Mouse (Mus musculus) megakaryocyte-erythroid progenitor cell, adult 5-6 weeks (primary cell): Measurements from ENCODE around the gene Syt3. TPM values are rescaled to one million over a fixed set of nuclear protein-coding genes. Genes with fewer than 3 reads are reported as not detected.

Experiments
- ATAC-seq: replicated peaks from 2 replicates; pipeline ENCODE4 v1.8.0; 2016; ENCODE audit warnings: mild to moderate bottlenecking, inconsistent platforms; ENCODE audit not compliant: severe bottlenecking, poor library complexity, low FRiP score, low TSS enrichment
- total RNA-seq, 2 experiments: library from RNA; stranded (forward) in 1 of 2; stranded (reverse) in 1 of 2; fragments of 200-1000, 215-1000 nt in 1 of 2; fragments of >200 nt in 1 of 2; fragmentation: Nextera tagmentation in 1 of 2; gene quantifications; 2 replicates each; pipeline ENCODE4 v1.2.3; 2014 to 2017

Syt3 gene
- not detected in 2 replicates for total RNA-seq (2014; fragmentation: Nextera tagmentation)
- total RNA-seq (2017) = 0.61 TPM in 1 of 2 replicates, not detected in the other

DNA sequence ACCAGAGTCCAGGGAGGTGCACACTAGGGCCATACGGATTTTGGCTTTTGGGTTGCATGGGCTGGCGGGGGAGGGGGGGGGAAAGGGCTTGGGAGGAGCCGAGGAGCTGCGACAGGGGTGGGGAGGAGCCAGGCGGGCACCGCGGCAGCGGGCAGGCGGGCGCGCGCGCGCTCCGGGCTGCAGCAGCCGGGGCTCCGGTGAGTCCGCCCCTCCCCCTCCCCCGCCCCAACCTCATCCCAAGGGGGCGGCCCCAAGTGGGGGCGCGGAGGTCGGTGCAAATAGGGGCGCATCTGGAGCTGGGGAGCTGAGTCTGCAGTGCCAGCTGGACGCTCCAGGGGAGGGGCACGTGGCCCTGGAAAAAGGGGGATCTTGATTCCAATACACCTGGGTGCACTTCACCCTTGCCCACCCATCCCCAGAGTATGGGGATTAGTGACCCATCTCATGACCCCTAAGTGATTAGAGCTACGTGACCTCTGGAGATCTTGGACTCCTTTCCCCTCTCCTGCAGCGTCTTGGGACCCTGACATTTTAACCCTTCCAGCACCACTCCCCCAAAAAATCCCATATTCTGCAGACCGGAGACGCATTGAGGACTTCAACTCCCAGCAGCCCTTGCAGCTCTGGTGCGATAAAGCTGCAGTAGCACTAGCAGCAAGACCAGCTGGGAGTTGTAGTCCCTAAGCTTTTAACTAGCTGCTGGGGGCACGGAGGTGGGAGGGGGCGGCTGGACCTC, at the start of gene Syt3:
TSS of gene Syt3 (plus strand) at position 123 of the 736 bp plus-strand sequence.
- peak; percentile 59; the same call in 1 of the 2 replicates for ATAC-seq

DNA sequence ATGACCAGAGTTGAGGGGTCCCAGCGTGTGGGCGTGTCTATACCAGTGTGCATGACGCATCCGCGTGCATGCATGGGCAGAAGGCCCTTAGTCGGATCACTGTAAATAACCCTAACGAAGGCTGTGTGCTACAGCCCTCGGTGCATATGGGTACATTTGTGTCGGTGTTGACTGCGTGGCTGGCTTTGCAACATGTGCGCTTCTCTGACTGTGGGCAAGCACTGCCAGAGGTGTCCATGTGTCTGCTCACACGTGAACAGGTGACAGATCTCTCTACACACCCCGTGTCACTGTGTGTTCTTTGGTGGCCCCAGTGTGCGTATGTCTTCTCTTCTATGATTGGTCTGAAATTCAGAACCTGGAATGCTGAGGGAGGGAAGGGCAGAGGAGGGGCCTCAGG, 49.8 kb upstream of the Syt3 start:
- no peak for ATAC-seq

DNA sequence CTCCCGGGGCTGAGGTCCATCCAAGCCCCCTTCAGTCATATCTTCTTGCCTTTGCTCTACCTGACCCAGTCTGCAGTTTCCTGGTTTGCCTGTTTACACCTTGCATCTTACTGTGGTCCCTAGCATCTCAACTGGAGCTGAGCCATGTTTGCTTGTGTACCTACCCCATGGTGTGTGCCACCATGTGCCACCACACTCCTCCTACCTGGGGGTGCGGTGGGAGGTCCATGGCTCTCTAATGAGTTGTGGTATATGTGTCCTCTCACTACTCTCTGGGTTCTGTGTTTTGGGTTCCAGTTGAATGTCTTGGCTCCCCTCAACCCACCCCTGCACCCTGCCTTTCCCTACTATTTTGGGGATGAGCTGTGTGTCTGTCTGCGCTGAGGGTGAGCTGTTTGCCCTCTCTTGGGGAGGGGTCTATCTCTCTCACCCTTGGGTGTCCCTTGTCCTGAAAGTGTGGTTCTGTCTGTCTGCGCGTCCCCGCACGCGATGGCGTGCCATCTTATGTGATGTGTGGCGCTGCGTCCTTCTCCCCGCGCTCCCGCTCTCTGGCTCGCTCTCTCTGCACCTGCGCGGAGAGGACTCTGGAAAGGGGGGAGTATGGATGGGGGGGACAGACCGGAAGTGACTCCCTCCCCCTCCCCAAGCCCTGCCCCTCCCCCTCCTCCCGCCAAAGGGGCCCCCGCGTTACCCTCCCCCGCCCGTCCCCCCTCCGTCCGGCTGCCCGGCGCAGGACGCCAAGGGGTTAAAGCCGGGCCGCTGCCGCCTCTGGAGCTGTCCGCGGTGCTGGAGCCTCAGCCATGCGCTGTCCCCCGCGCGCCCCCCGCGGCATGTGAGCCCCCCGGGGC, 48.6 kb upstream of the Syt3 start:
- ATAC-seq = no peak

DNA sequence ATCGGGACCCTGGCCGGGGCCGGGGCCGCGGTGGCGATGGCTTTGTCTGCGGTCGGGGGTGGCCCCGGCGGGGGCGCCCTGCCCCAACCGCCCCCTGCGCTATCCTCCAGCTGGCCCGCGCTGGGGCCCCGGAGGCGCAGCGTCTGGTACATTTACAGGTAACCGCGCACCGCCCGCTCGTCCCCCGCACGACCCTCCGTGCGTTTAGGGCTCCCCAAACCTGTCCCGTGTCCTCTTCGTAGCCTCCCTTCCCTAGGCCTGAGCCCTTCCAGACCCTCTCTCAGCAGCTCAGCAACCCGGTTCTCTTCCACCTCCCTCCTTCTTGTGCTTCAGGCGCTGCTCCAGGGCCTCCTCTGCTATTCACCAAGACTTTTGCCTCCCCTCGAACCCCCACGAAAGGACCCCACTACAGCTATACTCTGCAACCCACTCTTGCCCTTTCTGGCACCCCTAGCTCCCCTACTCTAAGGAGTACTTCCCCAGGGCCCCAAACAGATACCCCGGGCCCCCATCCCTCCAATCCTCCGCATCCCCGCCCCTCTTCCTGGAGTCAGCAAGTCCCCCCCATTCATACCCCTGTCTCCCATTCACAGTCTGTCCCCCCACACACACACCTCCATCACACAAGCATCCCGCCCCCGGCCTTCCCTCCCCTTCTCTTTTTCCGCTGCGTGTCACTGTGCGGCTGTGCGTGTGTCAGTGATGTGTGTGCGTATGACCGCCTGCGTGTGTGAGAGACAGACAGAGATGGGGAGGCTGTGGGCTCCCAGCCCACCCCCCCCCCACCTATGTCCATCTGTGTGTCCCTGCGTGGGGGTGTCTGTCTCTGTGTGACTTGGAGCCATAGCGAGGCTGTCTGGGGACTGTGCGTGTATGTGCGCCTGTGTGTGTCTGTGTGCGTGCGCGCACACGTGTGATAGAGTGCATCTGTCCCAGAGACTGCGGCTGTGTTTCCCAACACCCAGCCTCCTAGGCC, 47.6 kb upstream of the Syt3 start:
- no peak for ATAC-seq

DNA sequence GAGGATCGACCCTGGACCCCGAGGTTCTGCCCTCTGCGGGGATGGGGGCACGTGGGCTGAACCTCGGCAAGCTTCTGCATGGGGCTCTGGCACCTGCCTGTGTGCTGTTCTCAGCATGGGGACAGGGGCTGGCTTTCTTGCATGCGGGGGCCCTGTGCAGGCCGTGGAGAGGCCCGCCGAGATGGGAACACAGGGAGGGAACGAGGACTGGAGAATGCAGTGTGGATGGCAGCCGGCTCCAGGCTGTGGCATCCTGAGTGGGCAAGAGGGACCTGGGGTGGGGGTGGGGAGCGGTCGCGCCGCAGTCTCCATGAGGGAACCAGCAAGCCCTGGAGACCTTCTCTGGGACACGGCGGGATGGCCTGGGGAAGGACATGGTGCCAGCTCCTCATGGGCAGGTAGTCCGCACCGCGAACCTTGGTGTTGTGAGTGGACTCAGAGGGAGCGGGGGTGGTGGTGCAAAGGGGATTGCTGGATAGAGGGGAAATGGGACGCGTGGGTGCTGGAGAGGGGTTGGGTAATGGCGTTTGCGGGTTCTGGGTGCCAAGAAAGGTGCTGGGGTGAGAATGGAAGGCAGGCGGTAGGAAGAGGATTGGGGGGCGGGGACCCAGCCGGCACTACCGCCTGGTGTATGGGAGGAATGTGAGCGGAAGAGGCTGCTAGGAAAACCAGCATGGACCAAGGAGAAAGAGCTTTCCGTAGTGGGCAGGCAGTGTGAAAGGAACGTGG, 46.6 kb upstream of the Syt3 start:
- ATAC-seq = no peak

DNA sequence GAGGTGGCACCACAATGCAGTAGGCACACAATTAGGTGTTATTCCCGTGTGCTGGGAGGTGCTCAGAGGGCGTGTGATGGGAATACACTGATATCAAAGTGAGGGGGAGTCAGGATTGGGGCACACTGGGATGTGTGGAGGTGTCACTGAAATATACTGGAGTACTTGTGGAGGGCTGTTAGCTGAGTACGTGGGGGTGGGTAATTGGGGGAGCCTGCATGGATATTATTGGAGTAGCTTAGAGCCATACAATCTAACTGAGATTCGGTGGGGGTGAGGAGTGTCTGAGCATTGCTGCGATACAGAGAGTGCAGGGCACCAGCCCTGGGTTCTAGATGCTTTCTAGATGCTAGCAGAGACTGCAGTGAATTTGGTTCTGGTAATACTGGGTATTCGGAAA, 43.7 kb upstream of the Syt3 start:
- ATAC-seq = no peak

DNA sequence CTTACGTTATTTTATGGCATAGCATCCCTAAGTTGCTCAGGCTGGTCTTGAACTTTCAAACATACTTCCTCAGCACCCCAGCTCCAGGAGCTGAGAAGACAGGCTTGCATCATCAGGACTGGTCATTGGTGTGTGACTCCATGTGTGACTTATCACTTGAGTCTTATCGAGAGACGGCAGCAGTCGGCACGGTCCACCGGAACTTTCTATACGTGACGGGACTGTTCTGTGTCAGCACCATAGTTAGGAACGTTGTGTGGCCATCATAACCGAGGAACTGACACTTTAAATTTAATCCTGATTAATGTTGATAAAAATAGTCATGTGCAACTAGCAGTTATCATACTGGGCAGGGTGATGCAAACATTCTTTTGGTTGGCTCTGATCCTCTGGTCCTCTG, 42.8 kb upstream of the Syt3 start:
- ATAC-seq = no peak

DNA sequence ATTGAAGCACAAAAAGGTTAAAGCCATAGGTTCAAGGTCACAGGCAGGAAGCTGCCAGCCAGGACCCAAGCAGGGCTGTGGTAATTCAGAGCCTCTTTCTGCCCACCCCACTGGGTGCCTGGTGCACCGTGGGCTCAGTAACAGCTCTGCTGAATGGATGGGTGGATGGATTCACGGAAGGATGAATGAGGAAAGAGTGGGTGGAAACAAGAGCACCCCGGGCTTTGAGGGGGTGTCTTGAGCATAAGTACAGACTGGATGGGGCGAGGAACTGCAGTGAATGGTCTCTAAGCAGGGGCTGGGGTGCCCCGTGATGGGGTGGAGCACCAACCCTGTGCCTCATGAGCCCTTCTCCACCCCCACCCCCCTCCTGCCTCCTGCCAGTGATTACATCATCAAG, 42.2 kb upstream of the Syt3 start:
- no peak for ATAC-seq

DNA sequence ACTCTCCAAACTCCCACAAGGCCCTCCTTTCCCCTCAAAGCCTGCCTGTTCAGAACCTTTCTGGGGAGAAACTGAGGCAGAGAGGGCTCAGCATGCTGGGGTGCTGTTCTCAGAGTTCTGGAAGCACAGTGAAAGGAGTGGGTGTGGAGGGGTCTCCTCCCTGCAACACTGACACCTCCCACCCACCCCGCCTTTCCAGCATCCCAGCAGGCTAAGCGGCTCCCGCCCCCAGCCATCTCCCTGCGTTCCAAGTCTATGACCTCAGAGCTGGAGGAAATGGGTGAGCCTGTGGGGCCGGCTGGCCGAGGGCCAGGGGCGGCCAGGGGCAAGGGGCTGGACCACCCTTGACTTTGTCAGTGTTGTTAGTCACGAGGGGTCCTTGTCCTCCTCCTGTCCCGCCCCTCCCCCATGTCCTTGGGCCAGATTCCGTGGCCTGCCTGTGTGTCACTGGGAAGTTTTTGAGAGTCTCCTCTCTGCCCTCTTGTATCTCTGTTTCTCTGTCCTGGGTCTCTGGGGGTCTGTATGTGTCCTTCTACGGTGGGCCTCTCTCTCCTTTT, 40.4 kb upstream of the Syt3 start:
- ATAC-seq = no peak

DNA sequence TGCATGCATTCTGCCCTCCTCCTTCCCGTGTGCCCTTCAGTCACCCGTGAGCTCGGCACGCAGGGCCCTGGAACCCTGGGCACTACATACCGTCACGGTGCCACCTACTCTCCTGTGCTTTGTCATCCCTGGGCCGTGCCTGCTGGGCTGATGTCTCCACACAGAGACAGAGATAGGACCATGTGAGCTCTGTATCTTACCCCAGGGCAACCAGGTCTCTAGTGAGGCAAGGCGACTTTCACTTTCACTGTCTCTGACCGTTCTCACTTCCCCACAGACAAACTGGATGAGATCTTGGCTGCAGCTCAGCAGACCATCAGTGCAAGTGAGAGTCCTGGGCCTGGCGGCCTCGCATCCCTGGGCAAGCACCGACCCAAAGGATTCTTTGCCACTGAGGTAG, 39.3 kb upstream of the Syt3 start:
- peak; percentile 44; the same call in 1 of the 2 replicates for ATAC-seq

DNA sequence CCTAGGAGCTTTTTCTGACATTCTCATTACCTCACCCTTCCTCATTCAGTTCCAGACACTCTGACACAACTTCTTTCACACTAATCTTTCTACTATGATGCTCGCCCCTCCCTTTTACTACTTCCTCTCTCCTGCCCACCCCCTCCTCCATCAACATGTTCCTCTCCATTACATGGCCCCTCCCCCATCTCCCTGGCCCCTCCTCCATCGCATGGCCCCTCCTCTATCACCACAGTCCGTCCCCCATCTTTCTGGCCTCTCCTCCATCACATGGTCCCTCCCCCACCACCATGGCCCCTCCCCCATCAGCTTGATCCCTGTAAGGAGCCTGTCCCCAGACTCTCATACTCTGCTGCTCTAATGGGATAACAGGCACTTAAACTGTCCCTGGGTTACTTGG, 34.9 kb upstream of the Syt3 start:
- no peak for ATAC-seq

DNA sequence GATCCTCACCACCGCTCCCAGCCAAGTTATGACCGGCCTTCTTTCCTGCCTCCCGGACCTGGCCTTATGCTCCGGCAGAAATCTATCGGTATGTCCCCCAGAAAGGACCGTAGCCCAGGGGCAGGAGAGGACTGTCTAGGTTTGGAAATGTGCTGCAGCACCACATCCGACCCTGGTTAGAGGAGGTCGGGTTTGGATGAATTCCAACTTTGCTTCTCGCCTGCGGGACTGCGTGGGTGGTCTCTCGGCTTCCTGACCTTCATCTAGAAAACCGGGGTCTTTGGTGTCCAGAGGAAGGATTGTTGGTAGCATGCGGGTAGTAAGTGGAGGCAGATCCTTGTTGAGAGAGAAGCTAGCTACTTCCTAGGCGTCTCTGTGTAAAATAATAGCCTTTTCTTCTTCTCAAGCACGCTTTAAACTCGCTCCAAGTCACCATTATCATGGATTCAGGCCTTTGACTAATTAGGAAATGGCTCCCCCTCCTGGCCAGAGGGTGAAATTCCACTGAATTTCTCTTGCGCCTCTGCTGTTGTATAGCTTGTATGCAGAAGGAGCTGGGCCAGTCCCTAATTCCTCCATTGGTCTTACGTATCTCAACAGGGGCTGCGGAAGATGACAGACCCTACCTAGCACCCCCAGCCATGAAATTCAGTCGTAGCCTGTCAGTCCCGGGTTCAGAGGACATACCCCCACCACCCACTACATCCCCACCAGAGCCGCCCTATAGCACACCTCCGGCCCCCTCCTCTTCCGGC, 32.8 kb upstream of the Syt3 start:
- peak; percentile 81 for ATAC-seq

DNA sequence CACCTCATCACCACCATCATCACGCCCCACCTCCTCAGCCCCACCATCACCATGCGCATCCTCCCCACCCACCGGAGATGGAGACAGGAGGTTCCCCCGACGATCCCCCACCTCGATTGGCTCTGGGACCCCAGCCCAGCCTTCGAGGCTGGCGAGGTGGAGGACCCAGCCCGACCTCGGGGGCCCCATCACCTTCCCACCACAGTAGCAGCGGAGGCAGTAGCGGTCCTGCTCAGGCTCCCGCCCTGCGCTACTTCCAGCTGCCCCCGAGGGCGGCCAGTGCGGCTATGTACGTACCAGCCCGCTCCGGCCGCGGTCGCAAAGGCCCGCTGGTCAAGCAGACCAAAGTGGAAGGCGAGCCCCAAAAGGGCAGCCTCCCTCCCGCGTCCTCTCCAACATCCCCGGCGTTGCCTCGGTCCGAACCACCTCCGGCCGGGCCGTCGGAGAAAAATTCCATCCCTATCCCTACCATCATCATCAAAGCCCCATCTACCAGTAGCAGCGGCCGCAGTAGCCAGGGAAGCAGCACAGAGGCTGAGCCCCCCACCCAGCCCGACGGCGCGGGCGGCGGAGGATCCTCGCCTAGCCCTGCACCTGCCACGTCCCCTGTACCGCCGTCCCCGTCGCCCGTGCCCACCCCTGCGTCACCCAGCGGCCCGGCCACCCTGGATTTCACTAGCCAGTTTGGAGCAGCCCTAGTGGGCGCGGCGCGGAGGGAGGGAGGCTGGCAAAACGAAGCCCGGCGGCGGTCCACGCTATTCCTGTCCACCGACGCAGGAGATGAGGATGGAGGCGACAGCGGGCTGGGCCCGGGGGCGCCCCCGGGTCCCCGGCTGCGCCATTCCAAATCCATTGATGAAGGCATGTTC, 31.8 kb upstream of the Syt3 start:
- ATAC-seq = no peak

DNA sequence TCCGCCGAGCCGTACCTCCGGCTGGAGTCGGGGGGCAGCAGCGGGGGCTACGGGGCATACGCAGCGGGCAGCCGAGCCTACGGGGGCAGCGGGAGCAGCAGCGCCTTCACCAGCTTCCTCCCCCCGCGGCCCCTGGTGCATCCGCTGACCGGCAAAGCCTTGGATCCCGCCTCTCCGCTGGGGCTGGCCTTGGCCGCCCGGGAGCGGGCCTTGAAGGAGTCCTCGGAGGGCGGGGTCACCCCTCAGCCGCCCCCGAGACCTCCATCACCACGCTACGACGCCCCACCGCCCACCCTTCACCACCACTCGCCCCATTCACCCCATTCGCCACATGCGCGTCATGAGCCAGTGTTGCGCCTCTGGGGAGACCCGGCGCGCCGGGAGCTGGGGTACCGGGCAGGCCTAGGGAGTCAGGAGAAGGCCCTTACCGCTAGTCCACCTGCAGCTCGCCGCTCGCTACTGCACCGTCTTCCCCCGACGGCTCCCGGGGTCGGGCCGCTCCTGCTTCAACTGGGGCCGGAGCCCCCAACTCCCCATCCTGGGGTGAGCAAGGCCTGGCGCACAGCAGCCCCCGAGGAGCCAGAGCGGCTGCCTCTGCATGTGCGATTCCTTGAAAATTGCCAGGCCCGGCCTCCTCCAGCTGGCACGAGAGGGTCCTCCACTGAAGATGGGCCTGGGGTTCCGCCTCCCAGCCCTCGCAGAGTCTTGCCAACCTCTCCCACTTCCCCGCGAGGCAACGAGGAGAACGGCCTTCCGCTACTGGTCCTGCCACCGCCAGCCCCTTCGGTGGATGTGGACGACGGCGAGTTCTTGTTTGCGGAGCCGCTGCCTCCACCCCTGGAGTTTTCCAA, 30.9 kb upstream of the Syt3 start:
- ATAC-seq = no peak

DNA sequence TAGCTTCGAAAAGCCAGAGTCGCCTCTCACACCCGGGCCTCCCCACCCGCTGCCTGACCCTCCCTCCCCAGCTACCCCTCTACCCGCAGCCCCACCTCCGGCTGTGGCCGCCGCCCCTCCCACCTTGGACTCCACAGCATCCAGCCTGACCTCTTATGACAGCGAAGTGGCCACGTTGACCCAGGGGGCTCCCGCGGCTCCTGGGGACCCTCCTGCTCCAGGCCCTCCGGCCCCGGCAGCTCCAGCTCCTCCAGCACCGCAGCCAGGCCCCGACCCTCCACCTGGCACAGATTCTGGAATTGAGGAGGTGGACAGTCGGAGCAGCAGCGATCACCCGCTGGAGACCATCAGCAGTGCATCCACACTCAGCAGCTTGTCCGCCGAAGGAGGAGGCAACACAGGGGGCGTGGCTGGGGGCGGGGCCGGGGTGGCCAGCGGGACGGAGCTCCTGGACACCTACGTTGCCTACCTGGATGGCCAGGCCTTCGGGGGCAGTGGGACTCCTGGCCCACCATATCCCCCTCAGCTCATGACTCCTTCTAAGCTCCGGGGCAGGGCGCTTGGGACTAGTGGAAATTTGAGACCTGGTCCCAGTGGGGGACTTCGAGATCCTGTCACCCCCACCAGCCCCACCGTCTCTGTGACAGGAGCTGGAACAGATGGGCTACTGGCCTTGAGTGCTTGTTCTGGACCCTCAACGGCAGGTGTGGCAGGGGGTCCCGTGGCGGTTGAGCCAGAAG, 30.1 kb upstream of the Syt3 start:
- no peak for ATAC-seq

DNA sequence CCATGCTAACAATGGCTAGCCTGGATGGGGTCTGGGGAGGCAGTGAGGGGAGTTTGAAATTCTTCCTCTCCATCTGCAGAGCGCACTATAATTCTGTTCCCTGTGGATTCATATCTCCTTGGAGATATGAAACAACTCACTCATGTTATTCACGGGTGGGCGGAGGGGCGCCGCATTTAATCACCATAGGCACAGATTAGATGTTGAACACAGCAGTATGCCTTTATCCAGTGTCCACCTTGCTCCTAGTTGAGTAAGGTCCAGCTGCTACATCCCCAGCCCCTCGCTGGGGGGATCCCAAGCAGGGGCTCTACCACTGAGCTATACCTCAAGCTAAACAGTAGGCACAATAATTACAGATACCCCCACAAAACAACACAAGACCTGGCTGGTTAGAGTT, 28.5 kb upstream of the Syt3 start:
- no peak for ATAC-seq
